Mouse (Mus musculus) splenic B cell, adult 2 months (primary cell): Measurements from ENCODE around the gene Gm49378.

ENCODE experiments used
- DNase-seq: peaks from one replicate; pipeline ENCODE4 v3.0.0-alpha.2; 2011; ENCODE audit warnings: low read depth, low spot score
- H3K27me3 ChIP-seq: 2 replicates; pipeline ENCODE4 v1.6.1; 2012; ENCODE audit warnings: mild to moderate bottlenecking, low read length, moderate library complexity, mixed read lengths; ENCODE audit not compliant: control insufficient read depth, poor library complexity, insufficient read depth, severe bottlenecking
- H3K36me3 ChIP-seq: 2 replicates; pipeline ENCODE4 v1.6.1; 2012; ENCODE audit warnings: mild to moderate bottlenecking, low read length, moderate library complexity, mixed read lengths; ENCODE audit not compliant: control insufficient read depth, poor library complexity, insufficient read depth, severe bottlenecking

The Gm49378 gene

GRCm38 (mm10) chr14:55643060-55643907 lies 5.6 kb upstream of the Gm49378 start, which contains the start of gene Tm9sf1:
Gene Tm9sf1 (minus strand): TSS chr14:55643806.
- Histone ChIP-seq H3K27me3 (no peaks in the 10 kb centered on the region), H3K36me3 (peaks cover 6% of the 10 kb centered on the region; the same call in 1 of the 2 replicates)
- peak; percentile 79 for DNase-seq

- peaks cover 8% of the 10 kb centered on the region; the same call in 1 of the 2 replicates for H3K36me3 ChIP-seq
- no peak for DNase-seq
- H3K27me3 ChIP-seq, result no peaks in the 10 kb centered on the region
These were observed 5.0 kb upstream of the Gm49378 start for GRCm38 (mm10) chr14:55642679-55643059.

- Histone ChIP-seq H3K27me3 (no peaks in the 10 kb centered on the region), H3K36me3 (peaks cover 8% of the 10 kb centered on the region; the same call in 1 of the 2 replicates)
- DNase-seq, result no peak
These were observed 3.6 kb upstream of the Gm49378 start for GRCm38 (mm10) chr14:55641291-55641690.

GRCm38 (mm10) chr14:55640816-55641215 lies 3.1 kb upstream of the Gm49378 start:
- no peak for DNase-seq
- peaks cover 8% of the 10 kb centered on the region; the same call in 1 of the 2 replicates for H3K36me3 ChIP-seq

DNA sequence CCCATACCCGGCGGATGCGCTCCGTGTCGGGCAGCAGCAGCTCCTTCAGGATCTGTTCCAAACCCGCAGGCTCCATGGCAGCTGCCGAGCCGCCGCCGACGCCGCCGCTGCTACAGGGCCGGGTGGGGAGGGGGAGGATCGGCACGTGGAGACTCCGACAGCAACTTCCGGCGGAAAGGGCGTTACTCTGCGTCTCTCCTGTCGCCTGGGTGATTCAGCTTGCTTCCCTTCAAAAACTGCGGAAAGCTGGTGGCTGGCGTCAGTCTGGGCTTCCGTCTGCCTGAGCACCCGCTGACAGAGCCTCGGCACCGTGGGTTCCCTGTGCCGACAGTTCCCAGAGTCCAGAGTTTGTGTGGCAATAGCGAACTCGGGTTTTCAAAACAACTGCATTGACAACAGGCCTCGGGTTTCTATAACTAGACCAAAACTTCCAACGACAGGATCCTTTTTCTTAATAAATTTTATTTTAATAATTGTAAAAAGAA lies 2.1 kb downstream of the Gm49378 start, which contains the start of gene Ipo4:
TSS of gene Ipo4 (minus strand) at position 435 of the 485 bp plus-strand sequence.
- Histone ChIP-seq H3K27me3 (no peaks in the 10 kb centered on the region), H3K36me3 (peaks cover 4% of the 10 kb centered on the region; the same call in 1 of the 2 replicates)
- peak; percentile 86 for DNase-seq

More at GRCm38 (mm10) chr14:55640816-55641215, 3.1 kb upstream of the Gm49378 start:
- H3K27me3 ChIP-seq, result no peaks in the 10 kb centered on the region

DNA sequence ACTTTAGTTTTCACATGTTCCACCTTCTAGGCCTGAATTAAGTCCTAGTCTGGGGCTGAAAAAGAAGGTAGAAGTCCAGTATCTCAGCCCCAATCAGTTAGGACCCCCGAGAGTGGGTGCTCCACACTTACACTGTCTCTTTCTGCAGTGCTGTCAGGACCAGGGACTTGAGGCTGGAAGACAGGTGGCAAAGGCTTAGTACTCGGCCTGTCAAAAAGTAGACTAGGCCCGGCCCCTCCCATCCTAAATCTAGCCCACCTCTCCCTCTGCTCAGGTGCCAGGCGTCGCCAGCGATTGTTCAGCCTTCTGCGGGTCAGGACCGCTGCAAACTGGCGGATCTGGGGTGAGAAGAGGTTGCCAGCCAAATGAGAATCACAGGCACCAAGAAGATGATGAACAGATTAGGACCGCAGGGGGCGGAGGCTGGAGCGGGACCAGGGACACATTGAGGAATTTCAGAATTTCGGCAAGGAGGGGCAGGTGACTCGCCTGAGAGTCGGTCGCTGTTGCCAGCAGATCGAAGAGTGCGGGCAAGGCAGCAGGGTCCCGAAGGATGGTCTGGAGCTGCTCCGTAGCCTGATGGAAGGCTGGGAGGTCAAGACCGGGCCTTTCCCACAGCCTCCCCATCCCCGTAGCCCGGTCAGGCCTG lies 2.7 kb downstream of the Gm49378 start:
- Histone ChIP-seq H3K36me3 (peaks cover 4% of the 10 kb centered on the region; the same call in 1 of the 2 replicates), H3K27me3 (no peaks in the 10 kb centered on the region)
- no peak for DNase-seq

- peak; percentile 82 for DNase-seq
- Histone ChIP-seq H3K36me3 (peaks cover 7% of the 10 kb centered on the region), H3K27me3 (no peaks in the 10 kb centered on the region)
These were observed 8.4 kb downstream of the Gm49378 start for GRCm38 (mm10) chr14:55629312-55629711.

- Histone ChIP-seq H3K27me3 (no peaks in the 10 kb centered on the region), H3K36me3 (peaks cover 7% of the 10 kb centered on the region)
These were observed 9.4 kb downstream of the Gm49378 start for GRCm38 (mm10) chr14:55628077-55628827.

DNA sequence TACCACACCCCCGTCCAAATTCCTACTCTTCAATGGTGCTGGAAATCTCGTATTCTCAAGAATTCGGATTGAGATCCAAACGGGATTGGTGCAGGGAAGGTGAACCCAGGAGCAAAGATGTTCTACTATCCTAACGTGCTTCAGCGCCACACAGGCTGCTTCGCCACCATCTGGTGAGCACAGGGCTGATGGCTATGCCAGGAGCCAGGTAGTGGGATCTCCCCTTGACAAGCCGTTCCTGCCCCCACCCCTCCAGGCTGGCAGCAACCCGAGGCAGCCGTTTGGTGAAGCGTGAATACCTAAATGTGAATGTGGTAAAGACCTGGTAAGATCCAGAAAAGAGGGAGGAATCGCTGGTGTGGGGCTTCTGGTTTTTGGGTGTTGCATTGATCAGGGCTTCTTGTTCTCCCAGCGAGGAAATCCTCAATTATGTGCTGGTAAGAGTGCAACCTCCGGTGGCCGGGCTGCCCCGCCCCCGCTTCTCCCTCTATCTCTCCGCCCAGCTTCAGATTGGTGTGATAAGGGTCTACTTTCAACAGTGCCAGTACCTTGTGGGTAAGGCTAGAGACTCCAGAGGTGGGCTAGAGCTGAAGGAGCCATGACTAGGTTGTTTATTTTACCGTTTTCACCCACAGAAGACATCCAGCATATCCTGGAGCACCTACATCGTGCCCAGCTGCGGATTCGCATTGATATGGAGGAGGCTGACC lies 19.1 kb downstream of the Gm49378 start:
- Histone ChIP-seq H3K36me3 (no peaks in the 10 kb centered on the region), H3K27me3 (no peaks in the 10 kb centered on the region)
- DNase-seq, result no peak

More at GRCm38 (mm10) chr14:55628077-55628827, 9.4 kb downstream of the Gm49378 start:
- DNase-seq, result no peak

- Histone ChIP-seq H3K36me3 (no peaks in the 10 kb centered on the region), H3K27me3 (no peaks in the 10 kb centered on the region)
- DNase-seq, result peak; percentile 53
These were observed 19.9 kb downstream of the Gm49378 start, which contains the start of gene Rec8 for GRCm38 (mm10) chr14:55617822-55618221. Gene Rec8 (plus strand): TSS chr14:55618037.

DNA sequence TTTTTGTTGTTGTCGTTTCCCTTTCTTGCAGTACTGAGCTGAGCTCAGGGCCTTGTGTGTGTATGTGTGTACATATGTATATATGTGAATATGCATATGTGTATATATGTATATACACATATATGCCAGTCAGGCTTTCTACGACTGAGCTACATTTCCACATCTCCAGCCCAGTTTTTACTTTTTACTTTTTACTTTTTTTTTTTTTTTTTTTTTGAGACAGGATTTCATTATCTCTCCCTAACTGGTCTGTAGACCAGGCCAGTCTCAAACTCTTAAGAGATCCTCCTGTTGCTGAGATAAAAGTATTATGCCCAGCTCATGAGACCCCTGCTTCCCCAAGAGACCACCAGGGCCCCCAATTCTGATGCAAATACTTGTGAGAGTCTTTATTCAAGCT lies 20.9 kb downstream of the Gm49378 start:
- DNase-seq, result no peak
- Histone ChIP-seq H3K27me3 (no peaks in the 10 kb centered on the region), H3K36me3 (no peaks in the 10 kb centered on the region)

DNA sequence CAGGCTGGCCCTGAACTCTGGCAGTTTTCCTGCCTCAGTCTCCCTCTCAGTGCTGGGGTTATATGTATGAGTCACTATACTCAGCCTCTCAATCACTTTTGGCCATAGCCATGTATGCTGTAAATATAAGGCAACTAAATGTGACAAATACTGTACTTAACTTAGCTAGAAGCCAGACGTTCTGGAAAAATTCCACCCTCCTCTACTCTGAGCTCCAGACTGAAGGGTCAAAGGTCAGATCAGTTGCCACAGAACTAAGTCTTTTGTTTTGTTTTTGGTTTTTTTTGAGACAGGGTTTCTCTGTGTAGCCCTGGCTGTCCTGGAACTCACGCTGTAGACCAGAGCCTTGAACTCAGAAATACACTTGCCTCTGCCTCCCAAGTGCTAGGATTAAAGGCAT lies 21.8 kb downstream of the Gm49378 start:
- DNase-seq, result no peak
- Histone ChIP-seq H3K27me3 (no peaks in the 10 kb centered on the region), H3K36me3 (no peaks in the 10 kb centered on the region)

DNA sequence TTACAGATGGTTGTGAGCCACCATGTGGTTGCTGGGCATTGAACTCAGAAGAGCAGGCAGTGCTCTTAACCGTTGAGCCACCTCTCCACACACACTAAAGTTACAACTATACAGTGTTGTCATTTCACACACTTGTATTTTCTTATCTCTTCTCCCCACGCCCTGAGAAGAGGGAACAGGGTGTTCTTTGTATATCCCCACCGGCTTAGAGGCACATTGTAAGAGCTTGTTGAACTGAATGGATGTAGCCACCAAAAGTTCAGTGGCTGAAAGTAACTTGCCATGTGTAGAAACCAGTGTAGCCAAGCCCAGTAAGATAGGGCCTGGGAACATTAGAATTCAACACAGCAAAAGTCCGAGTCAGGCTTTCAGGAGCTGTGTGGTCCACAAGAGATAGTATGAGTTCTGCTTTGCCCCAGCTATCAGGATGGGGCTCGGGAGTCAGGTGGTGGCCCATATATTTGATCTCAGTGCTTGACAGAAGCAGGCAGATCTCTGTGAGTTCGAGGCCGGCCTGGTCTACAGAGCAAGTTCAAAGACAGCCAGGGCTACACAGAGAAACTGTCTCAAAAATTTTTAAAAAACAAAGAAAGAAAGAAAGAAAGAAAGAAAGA lies 23.0 kb downstream of the Gm49378 start:
- DNase-seq, result no peak
- Histone ChIP-seq H3K36me3 (no peaks in the 10 kb centered on the region; the same call in 1 of the 2 replicates), H3K27me3 (no peaks in the 10 kb centered on the region)
